Mouse (Mus musculus) MEL (cell line): ENCODE results near the gene Dlx2. TPM values are rescaled to one million over a fixed set of nuclear protein-coding genes. Genes with fewer than 3 reads are reported as not detected.
A peak's percentile ranks its signal among the peaks of the same experiment; 100 is the strongest.

ENCODE experiments used
- DNase-seq: peaks from one replicate; pipeline ENCODE4 v3.0.0; 2011; ENCODE audit warnings: low read depth, low spot score
- H3K27ac ChIP-seq: 2 replicates; pipeline ENCODE4 v1.5.1; 2012; ENCODE audit warnings: low read depth, mild to moderate bottlenecking, control low read depth, low read length, moderate library complexity; ENCODE audit not compliant: control insufficient read depth
- H3K27me3 ChIP-seq, 2 experiments: fragments of 150-350 bp in 1 of 2; sonication (generic) in 1 of 2; 2 replicates each; pipeline ENCODE4 v1.6.1; 2012; ENCODE audit warnings: low read length in 2 of 2, mild to moderate bottlenecking in 2 of 2, improper control_type of control experiment in 1 of 2, moderate library complexity in 1 of 2; ENCODE audit not compliant: insufficient read depth in 2 of 2, control insufficient read depth in 1 of 2
- H3K36me3 ChIP-seq, 2 experiments: 2 replicates each; pipeline ENCODE4 v1.6.1; 2012 to 2014; ENCODE audit warnings: low read length in 2 of 2, improper control_type of control experiment in 1 of 2, inconsistent platforms in 1 of 2, mild to moderate bottlenecking in 1 of 2; ENCODE audit not compliant: insufficient read depth in 2 of 2, control insufficient read depth in 1 of 2
- H3K4me1 ChIP-seq, 2 experiments: fragments of 150-350 bp in 1 of 2; sonication (generic) in 1 of 2; 2 replicates each; pipeline ENCODE4 v1.6.1; 2012; ENCODE audit warnings: low read length in 2 of 2, improper control_type of control experiment in 1 of 2, mild to moderate bottlenecking in 1 of 2; ENCODE audit not compliant: insufficient read depth in 2 of 2, control insufficient read depth in 1 of 2
- H3K4me3 ChIP-seq, 2 experiments: fragments of 150-350 bp in 1 of 2; sonication (generic) in 1 of 2; 2 replicates each; pipeline ENCODE4 v1.5.1; 2012; ENCODE audit warnings: low read depth in 2 of 2, low read length in 2 of 2, mild to moderate bottlenecking in 2 of 2, moderate library complexity in 2 of 2, control low read depth in 1 of 2, improper control_type of control experiment in 1 of 2; ENCODE audit not compliant: control insufficient read depth in 1 of 2, insufficient read depth in 1 of 2
- H3K79me2 ChIP-seq: 2 replicates; pipeline ENCODE4 v1.6.1; 2012; ENCODE audit warnings: mild to moderate bottlenecking, low read length, moderate library complexity; ENCODE audit not compliant: control insufficient read depth, poor library complexity, insufficient read depth
- H3K9ac ChIP-seq: 2 replicates; pipeline ENCODE4 v1.6.1; 2012; ENCODE audit warnings: low read depth, mild to moderate bottlenecking, control low read depth, low read length, moderate library complexity; ENCODE audit not compliant: control insufficient read depth, poor library complexity, severe bottlenecking
- H3K9me3 ChIP-seq: fragments of 150-350 bp; sonication (generic); replicated peaks from 2 replicates; pipeline ENCODE4 v1.6.1; 2012; ENCODE audit warnings: mild to moderate bottlenecking, low read length, improper control_type of control experiment, moderate library complexity; ENCODE audit not compliant: insufficient read depth
- BHLHE40 ChIP-seq: IDR thresholded peaks from 2 replicates; pipeline ENCODE4 v1.6.1; 2012; ENCODE audit warnings: low read depth, mild to moderate bottlenecking, inconsistent platforms, low read length, improper control_type of control experiment, borderline replicate concordance
- ETS1 ChIP-seq: IDR thresholded peaks from 2 replicates; pipeline ENCODE4 v1.6.1; 2012; ENCODE audit warnings: low read depth, mild to moderate bottlenecking, inconsistent platforms, low read length, improper control_type of control experiment, moderate library complexity
- GABPA ChIP-seq: IDR thresholded peaks from 2 replicates; pipeline ENCODE4 v1.6.1; 2012; ENCODE audit warnings: low read depth, mild to moderate bottlenecking, inconsistent platforms, low read length, improper control_type of control experiment, moderate library complexity
- HCFC1 ChIP-seq: IDR thresholded peaks from 2 replicates; pipeline ENCODE4 v1.6.1; 2012; ENCODE audit warnings: low read depth, mild to moderate bottlenecking, inconsistent platforms, low read length, improper control_type of control experiment, moderate library complexity
- JUND ChIP-seq: IDR thresholded peaks from 2 replicates; pipeline ENCODE4 v1.6.1; 2011; ENCODE audit warnings: low read depth, mild to moderate bottlenecking, improper control_type of control experiment, low read length
- KAT2A ChIP-seq: conservative IDR thresholded peaks from 2 replicates; pipeline ENCODE4 v1.6.1; 2012; ENCODE audit warnings: low read depth, low read length, improper control_type of control experiment, inconsistent platforms
- MAFK ChIP-seq: IDR thresholded peaks from 2 replicates; pipeline ENCODE4 v1.6.1; 2011; ENCODE audit warnings: low read depth, mild to moderate bottlenecking, low read length, improper control_type of control experiment, borderline replicate concordance
- MYC ChIP-seq: IDR thresholded peaks from 2 replicates; pipeline ENCODE4 v1.6.1; 2011; ENCODE audit warnings: low read depth, mild to moderate bottlenecking, low read length, improper control_type of control experiment, moderate library complexity
- NELFE ChIP-seq: IDR thresholded peaks from 2 replicates; pipeline ENCODE4 v1.6.1; 2011; ENCODE audit warnings: low read depth, low read length, improper control_type of control experiment
- NRF1 ChIP-seq: IDR thresholded peaks from 2 replicates; pipeline ENCODE4 v1.6.1; 2014; ENCODE audit warnings: low read depth, mild to moderate bottlenecking, inconsistent platforms, low read length, improper control_type of control experiment, moderate library complexity; ENCODE audit not compliant: poor library complexity, insufficient read depth, severe bottlenecking
- POLR2AphosphoS2 ChIP-seq: IDR thresholded peaks from 2 replicates; pipeline ENCODE4 v1.6.1; 2011; ENCODE audit warnings: low read length, improper control_type of control experiment
- POLR2AphosphoS5 ChIP-seq: IDR thresholded peaks from 2 replicates; pipeline ENCODE4 v1.6.1; 2012; ENCODE audit warnings: low read depth, borderline replicate concordance, mild to moderate bottlenecking, inconsistent platforms, low read length, moderate library complexity, mixed read lengths
- TCF12 ChIP-seq: IDR thresholded peaks from 2 replicates; pipeline ENCODE4 v1.6.1; 2014; ENCODE audit warnings: low read depth, mild to moderate bottlenecking, inconsistent platforms, low read length, improper control_type of control experiment, moderate library complexity
- UBTF ChIP-seq: IDR thresholded peaks from 2 replicates; pipeline ENCODE4 v1.6.1; 2012; ENCODE audit warnings: low read depth, mild to moderate bottlenecking, inconsistent platforms, low read length, improper control_type of control experiment, moderate library complexity, borderline replicate concordance; ENCODE audit not compliant: insufficient read depth
- ZKSCAN1 ChIP-seq: IDR thresholded peaks from 2 replicates; pipeline ENCODE4 v1.6.1; 2012; ENCODE audit warnings: low read depth, mild to moderate bottlenecking, inconsistent platforms, low read length, improper control_type of control experiment, moderate library complexity
- ZMIZ1 ChIP-seq: IDR thresholded peaks from 2 replicates; pipeline ENCODE4 v1.6.1; 2012; ENCODE audit warnings: low read depth, mild to moderate bottlenecking, inconsistent platforms, low read length, improper control_type of control experiment, moderate library complexity
- polyA plus RNA-seq, 2 experiments: library from polyadenylated mRNA; stranded (reverse) in 1 of 2; unstranded in 1 of 2; fragments of >175 nt in 1 of 2; fragments of >200 nt in 1 of 2; gene quantifications; 2 replicates each; pipeline versions ENCODE4 v1.2.1 to v1.2.4; 2012; ENCODE audit warnings: low replicate concordance in 2 of 2, low read depth in 1 of 2; ENCODE audit not compliant: insufficient read length in 2 of 2, insufficient read depth in 1 of 2, missing spikeins in 1 of 2
- total RNA-seq: library from RNA; depleted of rRNA; stranded (reverse); fragments of 300-350 nt; gene quantifications from 2 replicates; pipeline ENCODE4 v1.2.3, GENCODE M21; 2012

Dlx2 gene
- total and polyA plus RNA-seq, 3 experiments = not detected

- TF ChIP-seq NELFE (peak; percentile 52), JUND (no peak), TCF12 (peak; percentile 35; the same call in 1 of the 2 replicates), POLR2AphosphoS5 (no peak)
Measured at GRCm38 (mm10) chr2:71526595-71527322, 19.8 kb downstream of the Dlx2 start (continued).

DNA sequence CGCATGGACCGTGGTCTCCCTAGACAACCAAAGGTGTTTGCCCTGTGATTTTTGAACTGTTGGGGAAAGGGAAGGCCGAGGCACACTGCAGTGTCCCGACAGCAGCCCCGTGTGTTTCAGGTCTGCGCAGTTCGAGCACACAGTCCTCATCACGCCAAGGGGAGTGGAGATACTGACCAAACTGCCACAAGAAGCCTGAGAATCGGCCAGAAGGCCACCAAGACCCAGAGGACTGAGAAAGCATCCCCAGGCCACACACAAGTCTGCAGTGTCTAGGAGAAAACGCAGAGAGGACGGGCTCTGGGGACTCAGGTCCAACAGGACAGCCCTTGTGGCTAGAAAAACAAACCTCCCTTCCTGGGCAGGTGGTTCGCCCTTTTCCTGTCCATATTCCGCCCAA is 21.8 kb downstream of the Dlx2 start:
- Histone ChIP-seq H3K27ac (no peak overlapping the region), H3K27me3 (no peaks in the 10 kb centered on the region), H3K36me3 (peaks cover 0 to 27% of the 10 kb centered on the region in 2 experiments; a peak in 2 of 4 replicates), H3K9ac (no peak overlapping the region), H3K4me1 (peaks cover 14 to 24% of the 10 kb centered on the region in 2 experiments), H3K79me2 (peaks cover 4% of the 10 kb centered on the region; the same call in 1 of the 2 replicates), H3K4me3 (no peak overlapping the region), H3K9me3 (no peaks in the 10 kb centered on the region)
- DNase-seq = no peak
- TF ChIP-seq UBTF (no peak), ZMIZ1 (no peak), TCF12 (no peak), ETS1 (no peak), ZKSCAN1 (no peak), POLR2AphosphoS5 (no peak), MAFK (no peak), POLR2AphosphoS2 (no peak), JUND (no peak), GABPA (no peak), MYC (no peak), NRF1 (no peak), NELFE (no peak), BHLHE40 (no peak), KAT2A (no peak), HCFC1 (no peak)
